21 mouse cellular contexts compared by ENCODE assay signal in genomic region chr12:76180442-76180841, GRCm38 (mm10). TPM values are rescaled to one million over a fixed set of nuclear protein-coding genes. Genes with fewer than 3 reads are reported as not detected.
DNase-seq lines count a peak whose midpoint lies in the region; ATAC-seq and TF ChIP-seq lines count a peak whose summit lies in the region.
"Had no signal": no experiment of that assay in that cellular context is flagged by ENCODE, and none has a peak within 500 bp of the region (broad histone marks: within the 10 kb centered on the region; RNA-seq: fewer than 3 reads in every experiment).

No protein-coding gene starts in this region.

- no peak overlapping the region for H3K9ac ChIP-seq in forebrain, embryonic 13.5 days
- H3K9ac ChIP-seq in intestine, embryonic 15.5 days, result no peak overlapping the region
- H3K9ac ChIP-seq in hindbrain, embryonic 12.5 days, result no peak overlapping the region
- H3K9ac ChIP-seq: forebrain, embryonic 15.5 days; hindbrain, embryonic 13.5 days had no signal

- no peaks in the 10 kb centered on the region for H3K9me3 ChIP-seq in forebrain, embryonic 10.5 days
- no peaks in the 10 kb centered on the region for H3K9me3 ChIP-seq in forebrain, embryonic 13.5 days (replicated peaks)
- H3K9me3 ChIP-seq in intestine, embryonic 15.5 days, result no peaks in the 10 kb centered on the region
- no peaks in the 10 kb centered on the region for H3K9me3 ChIP-seq in hindbrain, embryonic 12.5 days (replicated peaks)
- H3K9me3 ChIP-seq: forebrain, embryonic 15.5 days; heart, embryonic 10.5 days; hindbrain, embryonic 13.5 days had no signal

- H3K27me3 ChIP-seq in forebrain, embryonic 10.5 days (ENCODE audit: poor library complexity, severe bottlenecking), result peaks cover 21% of the 10 kb centered on the region
- peaks cover 12% of the 10 kb centered on the region; the same call in 1 of the 2 replicates for H3K27me3 ChIP-seq in forebrain, embryonic 13.5 days
- H3K27me3 ChIP-seq in kidney, adult 2 months (replicated peaks; ENCODE audit: control insufficient read depth, insufficient read depth, low read length), result peaks cover 2% of the 10 kb centered on the region; the same call in 1 of the 2 replicates
- H3K27me3 ChIP-seq in intestine, embryonic 15.5 days (replicated peaks), result peaks cover 3% of the 10 kb centered on the region; the same call in 1 of the 2 replicates
- peaks cover 9% of the 10 kb centered on the region for H3K27me3 ChIP-seq in small intestine, adult 2 months (ENCODE audit: control insufficient read depth, insufficient read depth, low read length)
- H3K27me3 ChIP-seq in hindbrain, embryonic 12.5 days, result peaks cover 7% of the 10 kb centered on the region
- H3K27me3 ChIP-seq: forebrain, embryonic 15.5 days had no signal

- TF ChIP-seq CTCF in kidney, adult 2 months (conservative IDR thresholded peaks at IDR 0.05; ENCODE audit: insufficient read depth, insufficient read length, low read depth, low read length), result no peak
- no peak for TF ChIP-seq CTCF in small intestine, adult 2 months (IDR thresholded peaks at IDR 0.05; ENCODE audit: extremely low read depth, insufficient read length, insufficient replicate concordance, low read depth, low read length)

- H3K4me1 ChIP-seq in forebrain, embryonic 10.5 days, result peaks cover 9% of the 10 kb centered on the region
- H3K4me1 ChIP-seq in forebrain, embryonic 13.5 days, result peaks cover 9% of the 10 kb centered on the region
- no peaks in the 10 kb centered on the region for H3K4me1 ChIP-seq in kidney, adult 2 months (ENCODE audit: control insufficient read depth, insufficient read depth, low read length)
- H3K4me1 ChIP-seq in intestine, embryonic 15.5 days (replicated peaks), result peaks cover 8% of the 10 kb centered on the region
- peaks cover 11% of the 10 kb centered on the region for H3K4me1 ChIP-seq in small intestine, adult 2 months (ENCODE audit: control insufficient read depth, insufficient read depth, insufficient read length, low read length)
- no peaks in the 10 kb centered on the region for H3K4me1 ChIP-seq in hindbrain, embryonic 12.5 days

- no peak overlapping the region for H3K4me2 ChIP-seq in forebrain, embryonic 13.5 days
- no peak overlapping the region for H3K4me2 ChIP-seq in intestine, embryonic 15.5 days (replicated peaks)
- H3K4me2 ChIP-seq in hindbrain, embryonic 12.5 days (replicated peaks), result no peak overlapping the region
- H3K4me2 ChIP-seq: forebrain, embryonic 15.5 days; hindbrain, embryonic 13.5 days had no signal

- peak; percentile 11 for DNase-seq in forebrain, embryonic 10.5 days (ENCODE audit: extremely low spot score, low spot score)
- DNase-seq in kidney, adult 2 months, result peak; percentile 25
- DNase-seq in kidney, postnatal 10 days, result no peak
- DNase-seq in cerebellum, postnatal 14 days, result no peak
- DNase-seq: adrenal gland, adult 8-10 months; adrenal gland, postnatal 25 days; cerebellum, adult 11-12 months; cerebellum, adult 8-10 months; cerebellum, postnatal 10 days; gastrocnemius, postnatal 25 days; heart, adult 2 months had no signal

- 84% methylated on average over 6 of the region's 6 CpGs for WGBS in forebrain, embryonic 10.5 days
- 78% methylated on average over 6 of the region's 6 CpGs for WGBS in forebrain, embryonic 13.5 days
- WGBS in kidney, adult 2 months, result 48% methylated on average over 6 of the region's 6 CpGs
- 54% methylated on average over 6 of the region's 6 CpGs for WGBS in intestine, embryonic 15.5 days
- 28% methylated on average over 6 of the region's 6 CpGs for WGBS in small intestine, adult 2 months
- 75% methylated on average over 6 of the region's 6 CpGs for WGBS in hindbrain, embryonic 12.5 days

- no peak overlapping the region for H3K4me3 ChIP-seq in forebrain, embryonic 10.5 days
- no peak overlapping the region for H3K4me3 ChIP-seq in forebrain, embryonic 13.5 days
- no peak overlapping the region for H3K4me3 ChIP-seq in kidney, adult 2 months (ENCODE audit: insufficient read depth, low read depth, low read length)
- no peak overlapping the region for H3K4me3 ChIP-seq in intestine, embryonic 15.5 days (replicated peaks)
- H3K4me3 ChIP-seq in small intestine, adult 2 months (ENCODE audit: low read depth, low read length), result no peak overlapping the region
- no peak overlapping the region for H3K4me3 ChIP-seq in hindbrain, embryonic 12.5 days
- H3K4me3 ChIP-seq: forebrain, embryonic 15.5 days; heart, adult 2 months; heart, embryonic 10.5 days; hindbrain, embryonic 13.5 days had no signal

- H3K36me3 ChIP-seq in forebrain, embryonic 10.5 days (replicated peaks), result no peaks in the 10 kb centered on the region
- no peaks in the 10 kb centered on the region for H3K36me3 ChIP-seq in forebrain, embryonic 13.5 days (ENCODE audit: poor library complexity, severe bottlenecking)
- no peaks in the 10 kb centered on the region for H3K36me3 ChIP-seq in kidney, adult 2 months (ENCODE audit: control insufficient read depth, insufficient read depth, low read length)
- H3K36me3 ChIP-seq in intestine, embryonic 15.5 days, result no peaks in the 10 kb centered on the region
- H3K36me3 ChIP-seq in small intestine, adult 2 months (ENCODE audit: control insufficient read depth, insufficient read depth, low read length), result no peaks in the 10 kb centered on the region
- no peaks in the 10 kb centered on the region for H3K36me3 ChIP-seq in hindbrain, embryonic 12.5 days
- H3K36me3 ChIP-seq: forebrain, embryonic 15.5 days; heart, embryonic 10.5 days; hindbrain, embryonic 13.5 days had no signal

- ATAC-seq in forebrain, embryonic 13.5 days, result no peak
- peak; percentile 76 for ATAC-seq in intestine, embryonic 15.5 days
- ATAC-seq in hindbrain, embryonic 12.5 days (ENCODE audit: low FRiP score), result no peak
- ATAC-seq: activated CD4-positive, CD25-positive, alpha-beta regulatory T cell, adult 4 months; forebrain, embryonic 15.5 days; hindbrain, embryonic 16.5 days had no signal

- no peak overlapping the region for H3K27ac ChIP-seq in forebrain, embryonic 10.5 days
- no peak overlapping the region for H3K27ac ChIP-seq in forebrain, embryonic 13.5 days
- no peak overlapping the region for H3K27ac ChIP-seq in kidney, adult 2 months (ENCODE audit: insufficient read depth, low read depth, low read length)
- H3K27ac ChIP-seq in intestine, embryonic 15.5 days, result no peak overlapping the region
- peak overlapping the region; percentile 11; the same call in 1 of the 2 replicates for H3K27ac ChIP-seq in small intestine, adult 2 months (ENCODE audit: insufficient read depth, low read depth, low read length)
- no peak overlapping the region for H3K27ac ChIP-seq in hindbrain, embryonic 12.5 days
- H3K27ac ChIP-seq: forebrain, embryonic 15.5 days; heart, adult 2 months; heart, embryonic 10.5 days; hindbrain, embryonic 13.5 days had no signal

- TF ChIP-seq POLR2A in kidney, adult 2 months (IDR thresholded peaks at IDR 0.05; ENCODE audit: low read depth, low read length), result no peak
- TF ChIP-seq POLR2A in small intestine, adult 2 months (IDR thresholded peaks at IDR 0.05; ENCODE audit: low read depth, low read length), result no peak

RNA-seq across cellular contexts. Expression of gene Esr2, which starts 3.4 kb away (rescaled TPM):
- polyA plus RNA-seq in forebrain, embryonic 10.5 days (2016; fragmentation: Nextera tagmentation; extraction: Ambion mirVana), result 0.10 and 0.47 TPM in 2 replicates
- 0.05 and 0.12 TPM in 2 replicates for polyA plus RNA-seq in forebrain, embryonic 13.5 days (2015; fragmentation: Nextera tagmentation; extraction: Ambion mirVana)
- polyA plus RNA-seq in kidney, adult 2 months (2012; rRNA removed), result 0.17 and 0.31 TPM in 2 replicates
- 0.05 and 0.06 TPM in 2 replicates for polyA plus RNA-seq in intestine, embryonic 15.5 days (2015; fragmentation: Nextera tagmentation; extraction: Ambion mirVana)
- polyA plus RNA-seq in small intestine, adult 2 months (2012; rRNA removed), result 0.05 TPM in 1 of 2 replicates, not detected in the other
- 0.22 and 0.47 TPM in 2 replicates for polyA plus RNA-seq in hindbrain, embryonic 12.5 days (2016; fragmentation: Nextera tagmentation; extraction: Ambion mirVana)
- polyA plus RNA-seq: activated CD4-positive, CD25-positive, alpha-beta regulatory T cell, adult 4 months; embryonic facial prominence, embryonic 14.5 days had no signal

Comparison
In these comparisons a context has a peak if more than half of its experiments do, and no peak if none do; other contexts are left out.
1. DNase-seq: peak in forebrain, embryonic 10.5 days (single experiment) and kidney, adult 2 months (single experiment); none in kidney, postnatal 10 days (single experiment) and cerebellum, postnatal 14 days (0 of 2).